Mouse (Mus musculus) retina, adult 2 months (tissue): ENCODE data around the gene Gphn.

ENCODE experiments used
- DNase-seq: peaks from one replicate; pipeline ENCODE4 v3.0.0-alpha.2; 2012; ENCODE audit warnings: low read depth, low spot score

Gene Gphn

GRCm38 (mm10) chr12:78225707-78226518 lies at the start of gene Gphn:
Gphn (plus strand) TSS chr12:78226379.
- peak; percentile 65 for DNase-seq

DNA sequence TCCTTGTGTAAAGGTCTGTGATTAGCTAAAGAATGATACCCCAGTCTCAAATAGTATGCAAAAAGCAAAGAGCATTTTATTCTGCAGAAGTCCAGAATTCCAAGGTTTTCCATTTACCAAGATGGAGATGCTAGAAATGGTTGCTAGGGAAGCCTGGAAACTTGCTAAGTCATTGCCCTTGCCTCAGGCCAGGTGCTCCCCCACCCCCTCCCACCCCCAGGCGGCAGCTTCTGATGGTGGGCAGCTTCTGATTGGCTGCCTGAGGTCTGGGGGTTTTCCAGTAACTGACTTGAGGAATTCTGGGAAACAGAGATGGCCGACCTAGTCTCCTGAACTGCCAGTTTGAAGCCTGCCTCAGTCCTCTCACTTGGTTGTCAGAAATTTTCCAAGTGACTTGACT lies 44.7 kb upstream of the Gphn start:
- no peak for DNase-seq

GRCm38 (mm10) chr12:78193942-78194341 lies 32.2 kb upstream of the Gphn start, which contains the start of gene Gm6657:
Gm6657 (plus strand) TSS chr12:78194242.
- DNase-seq, result no peak

- no peak for DNase-seq
Observed at GRCm38 (mm10) chr12:78195368-78195767, 30.8 kb upstream of the Gphn start.

- no peak for DNase-seq
Observed at GRCm38 (mm10) chr12:78203646-78204045, 22.5 kb upstream of the Gphn start.

- peak; percentile 48 for DNase-seq
Observed at GRCm38 (mm10) chr12:78205915-78206570, 20.1 kb upstream of the Gphn start.

DNA sequence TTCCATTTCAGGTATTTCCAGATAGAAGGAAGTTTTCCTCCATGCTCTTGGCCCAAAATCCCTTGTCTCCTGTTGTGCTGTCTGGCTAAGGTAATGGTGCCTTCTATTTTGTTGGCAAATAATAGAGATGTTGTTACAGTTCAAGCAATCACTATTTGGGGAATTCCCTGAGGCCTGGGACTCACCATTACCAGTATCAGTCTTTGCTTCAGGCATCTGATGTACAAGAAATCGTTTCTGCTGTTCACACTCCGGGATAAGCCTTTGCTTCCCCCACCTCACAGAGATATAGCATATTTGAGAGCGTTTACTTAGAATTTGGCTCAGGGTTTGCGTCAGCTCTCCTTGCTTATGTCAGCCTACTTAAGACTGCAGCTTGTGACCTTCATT lies 19.6 kb upstream of the Gphn start:
- no peak for DNase-seq

GRCm38 (mm10) chr12:78209856-78210255 lies 16.3 kb upstream of the Gphn start:
- DNase-seq, result no peak

- no peak for DNase-seq
Observed at GRCm38 (mm10) chr12:78215490-78215889, 10.7 kb upstream of the Gphn start.

- no peak for DNase-seq
Observed at GRCm38 (mm10) chr12:78219191-78219825, 6.9 kb upstream of the Gphn start.

- peak; percentile 82 for DNase-seq
Observed at GRCm38 (mm10) chr12:78226519-78226875, 318 bp downstream of the Gphn start.

DNA sequence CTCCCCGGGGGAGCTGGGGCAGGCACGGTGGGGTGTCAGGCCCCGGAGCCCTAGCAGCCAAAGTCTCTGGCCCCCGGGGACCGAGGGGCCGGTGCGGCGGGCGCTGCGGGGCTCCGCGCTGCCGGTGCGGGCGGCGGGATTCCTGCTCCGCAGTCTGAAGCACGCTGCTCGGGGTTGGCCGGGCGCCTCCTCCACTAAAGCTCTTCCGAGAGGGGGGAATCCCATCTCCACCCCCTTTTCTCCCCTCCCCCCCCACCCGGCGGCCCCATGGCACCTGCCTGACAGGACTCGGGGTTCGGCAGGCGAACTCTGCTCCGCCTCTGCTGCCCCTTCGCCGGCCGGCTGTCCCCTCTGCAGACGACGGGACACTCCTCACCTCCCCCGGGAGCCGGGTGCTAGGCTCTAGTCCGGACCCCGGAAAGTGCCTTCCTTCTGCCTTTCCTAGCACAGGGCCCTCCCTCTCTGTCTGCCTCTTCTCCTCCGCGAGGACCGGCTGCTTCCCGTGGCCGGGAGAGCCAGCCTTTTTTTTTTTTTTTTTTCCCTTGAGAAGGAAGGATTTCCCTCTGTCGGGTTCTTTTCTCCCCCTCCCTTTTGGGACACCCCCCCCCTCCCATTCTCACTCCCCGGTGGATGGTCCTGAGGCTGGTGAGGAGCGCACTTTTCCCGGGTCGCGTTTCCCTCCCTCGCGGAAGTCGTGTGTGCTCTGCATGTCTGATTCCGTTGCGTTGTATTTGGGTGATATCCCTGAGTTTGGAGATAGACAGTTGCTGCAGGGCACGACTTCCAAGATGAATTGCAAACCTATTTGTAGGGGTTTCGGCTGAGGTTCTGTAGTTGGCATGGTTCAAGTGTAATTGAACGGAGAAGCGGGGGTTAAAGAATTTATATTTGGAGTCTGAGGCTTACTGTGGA lies 1.1 kb downstream of the Gphn start:
- DNase-seq, result peak; percentile 33

DNA sequence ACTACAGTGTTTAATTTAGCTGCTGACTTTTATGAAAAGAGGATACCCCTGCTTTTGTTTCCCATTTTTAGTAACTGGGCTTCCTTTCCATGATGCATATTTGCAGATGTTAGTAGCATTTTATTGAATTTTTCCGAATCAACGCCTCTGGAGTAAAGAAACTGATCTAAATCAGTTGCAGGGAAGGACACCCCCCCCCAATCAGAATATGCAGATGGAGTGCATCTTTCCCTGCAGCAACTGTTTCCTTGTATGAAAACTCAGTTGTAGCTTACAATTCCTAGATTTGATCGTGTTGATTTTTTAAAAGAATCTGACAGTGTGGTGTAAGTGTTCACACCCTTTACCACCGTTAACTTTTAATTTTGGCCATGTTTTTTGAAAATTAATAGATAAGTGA lies 2.0 kb downstream of the Gphn start:
- no peak for DNase-seq

- no peak for DNase-seq
Observed at GRCm38 (mm10) chr12:78232560-78232959, 6.4 kb downstream of the Gphn start.

DNA sequence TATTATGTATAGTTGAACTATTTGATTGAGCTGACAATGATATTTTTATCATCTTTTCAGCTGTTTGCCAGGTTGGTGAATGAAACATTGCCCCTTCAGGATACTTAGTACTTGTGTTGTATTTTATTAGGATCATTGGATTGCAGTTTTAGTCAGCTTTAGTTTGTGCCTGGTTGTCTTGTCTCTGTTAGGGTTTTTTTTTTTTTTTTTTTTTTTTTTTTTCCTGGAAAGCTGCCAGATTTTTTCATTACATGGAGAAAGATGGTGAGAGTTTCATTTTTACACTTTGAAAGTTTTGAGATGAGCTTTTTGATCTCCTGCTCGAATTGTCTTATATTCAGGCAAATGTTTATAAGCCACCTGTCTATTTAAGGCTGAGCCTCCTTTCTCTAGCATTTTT lies 22.2 kb downstream of the Gphn start:
- no peak for DNase-seq

DNA sequence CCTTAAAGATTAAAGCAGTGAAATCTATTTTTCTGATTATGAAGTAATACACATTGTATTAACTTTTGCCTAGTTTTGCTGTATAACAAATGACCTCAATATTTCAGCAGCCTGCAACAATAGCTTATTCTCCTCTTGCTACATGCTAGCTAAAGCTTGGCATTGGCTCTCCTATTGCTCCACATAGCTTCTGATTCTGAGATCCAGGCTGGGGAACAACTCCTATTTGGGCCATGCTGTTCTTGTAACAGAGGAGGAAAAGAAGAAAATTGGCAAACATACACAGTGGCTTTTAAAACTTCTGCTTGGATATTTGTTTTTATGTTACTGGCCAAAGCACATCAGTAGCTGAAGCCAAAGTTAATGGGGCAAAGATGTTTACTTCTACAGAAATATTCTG lies 23.0 kb downstream of the Gphn start:
- DNase-seq, result no peak

DNA sequence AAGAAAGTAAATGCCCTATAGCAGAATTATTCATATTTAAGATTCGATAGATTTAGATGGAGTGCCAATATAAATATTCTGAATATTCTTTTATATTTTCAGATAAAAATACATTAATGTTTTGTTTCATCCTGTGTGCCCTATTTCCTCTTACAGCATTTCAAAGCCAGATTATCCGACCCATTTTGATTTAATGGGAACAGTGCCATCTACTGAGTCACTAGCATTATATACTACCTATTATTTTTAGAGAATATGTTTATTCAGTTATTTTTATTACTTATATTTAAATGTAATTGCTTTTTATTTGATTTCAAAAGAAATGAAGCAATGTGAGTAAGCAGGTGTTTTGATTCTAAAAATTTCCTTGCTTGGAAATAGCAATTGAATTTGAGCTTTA lies 51.2 kb downstream of the Gphn start:
- DNase-seq, result peak; percentile 6

DNA sequence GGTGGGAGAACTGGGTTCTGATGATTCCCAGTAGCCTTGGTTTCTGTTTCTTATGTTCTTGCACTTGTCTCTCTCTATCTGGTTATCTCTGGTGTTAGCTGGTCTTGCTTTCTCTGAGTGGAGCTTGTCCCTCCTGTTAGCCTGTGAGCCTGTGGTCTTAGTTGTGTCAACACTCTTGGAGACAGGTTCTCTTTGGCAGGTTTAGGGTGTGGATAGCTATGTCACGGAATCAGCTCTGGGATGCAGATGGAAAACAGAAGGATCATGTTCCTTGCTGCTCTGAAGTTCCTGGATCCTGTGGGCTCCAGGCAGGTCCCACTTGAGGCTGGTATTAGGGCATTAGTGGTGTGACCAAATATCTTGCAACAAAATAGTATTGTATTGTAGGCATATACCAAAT lies 64.2 kb downstream of the Gphn start:
- no peak for DNase-seq

DNA sequence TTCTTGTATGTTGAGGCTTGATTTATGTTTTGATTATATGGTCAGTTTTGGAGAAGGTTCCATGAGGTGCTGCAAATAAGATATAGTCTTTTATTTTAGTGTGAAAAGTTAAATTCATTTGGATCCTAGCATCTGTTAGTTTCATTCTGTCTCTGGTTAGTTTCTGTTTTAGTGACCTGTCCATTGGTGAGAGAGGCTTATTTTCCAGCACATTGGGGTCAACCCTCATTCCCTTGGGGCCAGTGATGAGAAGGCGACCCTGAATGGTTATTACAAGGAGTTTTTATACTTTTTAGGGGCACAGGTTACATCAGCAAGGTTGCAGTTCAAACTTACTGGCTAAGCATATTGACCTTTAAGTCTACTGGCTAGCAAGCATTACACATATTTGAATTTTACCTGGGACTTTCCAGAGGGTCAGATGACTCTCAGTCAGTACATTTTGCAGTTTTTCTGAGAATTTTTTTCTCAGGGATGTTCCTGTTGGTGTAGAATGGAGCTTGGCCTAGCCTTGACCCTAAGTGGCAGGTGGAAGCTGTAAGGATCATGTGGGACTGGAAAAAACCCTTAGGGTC lies 72.7 kb downstream of the Gphn start:
- DNase-seq, result no peak

- DNase-seq, result no peak
Observed at GRCm38 (mm10) chr12:78315106-78315505, 88.9 kb downstream of the Gphn start.

DNA sequence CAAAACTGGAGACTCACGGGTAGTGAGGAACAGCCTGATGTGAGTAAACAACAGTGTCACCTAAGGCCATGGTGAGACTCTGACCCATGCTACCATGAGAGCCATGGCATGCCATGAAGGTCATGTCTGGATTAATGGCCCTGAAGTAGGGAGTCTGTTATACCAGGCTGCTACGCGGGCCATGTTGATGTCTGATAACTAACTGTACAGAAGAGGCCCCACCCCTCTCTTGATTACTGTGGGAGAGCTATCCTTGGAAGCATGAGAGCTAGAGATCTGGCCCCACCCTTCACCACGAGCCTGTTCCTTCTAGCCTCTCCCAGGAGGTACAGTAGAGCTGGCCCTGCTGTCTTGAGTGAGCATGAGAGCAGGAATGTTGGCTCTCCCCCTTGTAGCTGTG lies 101.8 kb downstream of the Gphn start:
- DNase-seq, result no peak
